Mouse (Mus musculus) heart, embryonic 11.5 days (tissue): ENCODE results near the gene Stau1. TPM values are rescaled to one million over a fixed set of nuclear protein-coding genes. Genes with fewer than 3 reads are reported as not detected.

ENCODE experiments used
- ATAC-seq: fragments of 200-750 bp; cut with Nextera tagmentation; replicated peaks from 2 replicates; pipeline ENCODE4 v1.8.0; 2017; ENCODE audit warnings: moderate library complexity; ENCODE audit not compliant: insufficient number of reproducible peaks, low FRiP score, low TSS enrichment
- H3K27ac ChIP-seq: fragments of 300-500 bp; sonication (generic); 2 replicates; pipeline ENCODE4 v1.5.1; 2014; ENCODE audit warnings: mild to moderate bottlenecking, low read depth, low read length
- H3K27me3 ChIP-seq: fragments of 300-500 bp; sonication (generic); 2 replicates; pipeline ENCODE4 v1.6.1; 2014; ENCODE audit warnings: mild to moderate bottlenecking, low read length, mixed read lengths; ENCODE audit not compliant: control insufficient read depth, insufficient read depth
- H3K36me3 ChIP-seq: fragments of 300-500 bp; sonication (generic); 2 replicates; pipeline ENCODE4 v1.6.1; 2014; ENCODE audit warnings: mild to moderate bottlenecking, low read length, moderate library complexity, mixed read lengths; ENCODE audit not compliant: control insufficient read depth, insufficient read depth
- H3K4me1 ChIP-seq: fragments of 300-500 bp; sonication (generic); 2 replicates; pipeline ENCODE4 v1.6.1; 2014; ENCODE audit warnings: low read length; ENCODE audit not compliant: control insufficient read depth, insufficient read depth
- H3K4me2 ChIP-seq: fragments of 300-500 bp; sonication (generic); 2 replicates; pipeline ENCODE4 v1.6.1; 2014; ENCODE audit warnings: mild to moderate bottlenecking, moderate library complexity
- H3K4me3 ChIP-seq: fragments of 300-500 bp; sonication (generic); 2 replicates; pipeline ENCODE4 v1.5.1; 2014; ENCODE audit warnings: low read depth, low read length
- H3K9ac ChIP-seq: fragments of 300-500 bp; sonication (generic); 2 replicates; pipeline ENCODE4 v1.6.1; 2014; ENCODE audit warnings: mild to moderate bottlenecking, low read depth, low read length, moderate library complexity
- H3K9me3 ChIP-seq: fragments of 300-500 bp; sonication (generic); replicated peaks from 2 replicates; pipeline ENCODE4 v1.6.1; 2016; ENCODE audit warnings: low read length; ENCODE audit not compliant: control insufficient read depth
- WGBS: fragments of 180-500 bp; shearing (Covaris S2); extraction: QIAGEN DNeasy Blood & Tissue Kit; methylation state at CpG from one replicate; pipeline ENCODE4 v1.1.7; 2014; ENCODE audit not compliant: insufficient replicate concordance; 5-methylcytosine and 5-hydroxymethylcytosine counted together
- polyA plus RNA-seq: library from polyadenylated mRNA; unstranded; fragments of >200 nt; fragmentation: Nextera tagmentation; extraction: Ambion mirVana; gene quantifications from 2 replicates; pipeline ENCODE4 v1.2.1, GENCODE M21; 2014

Gene Stau1
- polyA plus RNA-seq, 1 experiment from 2014 or later = 55.6 TPM

DNA sequence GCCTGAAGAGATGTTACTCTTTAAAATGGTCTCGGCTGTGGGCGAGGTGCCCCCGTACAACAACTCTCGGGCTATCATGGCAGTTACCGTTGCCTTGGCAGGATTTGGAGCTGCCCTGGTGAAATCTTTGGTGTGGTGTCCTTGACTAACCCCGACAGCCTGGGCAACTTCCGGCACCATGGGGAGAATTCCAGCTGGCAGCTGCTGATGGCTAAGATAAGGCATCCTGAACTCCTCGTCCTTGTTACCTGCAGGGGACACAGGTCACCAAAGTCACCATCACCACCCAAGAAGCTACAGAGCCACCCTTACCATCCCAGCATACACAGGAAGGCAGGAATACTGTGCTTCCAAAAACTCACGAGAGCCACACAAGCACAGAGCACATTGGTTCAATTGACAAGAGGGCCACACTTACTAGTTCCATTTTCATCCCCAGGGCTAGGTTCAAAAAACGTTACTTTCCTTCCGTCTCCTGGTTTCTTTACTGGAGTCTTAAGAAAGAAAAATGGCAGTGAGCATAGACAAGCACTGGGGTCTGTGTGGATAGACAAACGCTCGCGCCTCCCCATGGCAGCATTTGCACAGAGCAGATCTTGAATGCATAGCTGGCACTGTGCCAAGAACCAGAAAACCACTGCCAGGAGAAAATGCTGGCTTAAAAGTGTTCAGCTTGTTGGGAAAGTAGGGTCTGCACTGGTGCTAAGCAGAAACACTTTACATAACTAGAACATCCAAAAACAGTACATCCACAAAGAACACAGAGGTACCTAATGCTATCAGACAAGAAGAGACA is 45.0 kb downstream of the Stau1 start:
- peaks cover 45% of the 10 kb centered on the region for H3K36me3 ChIP-seq
- H3K27me3 ChIP-seq = no peaks in the 10 kb centered on the region
- no peak overlapping the region for H3K9ac ChIP-seq
- WGBS = 78% methylated on average over 14 of the region's 14 CpGs
- no peak overlapping the region for H3K4me2 ChIP-seq
- no peak for ATAC-seq
- no peak overlapping the region for H3K4me3 ChIP-seq
- 0 out of 2 replicates have a peak, but pooled peaks cover 2% of the 10 kb centered on the region for H3K4me1 ChIP-seq
- no peaks in the 10 kb centered on the region for H3K9me3 ChIP-seq
- no peak overlapping the region for H3K27ac ChIP-seq

DNA sequence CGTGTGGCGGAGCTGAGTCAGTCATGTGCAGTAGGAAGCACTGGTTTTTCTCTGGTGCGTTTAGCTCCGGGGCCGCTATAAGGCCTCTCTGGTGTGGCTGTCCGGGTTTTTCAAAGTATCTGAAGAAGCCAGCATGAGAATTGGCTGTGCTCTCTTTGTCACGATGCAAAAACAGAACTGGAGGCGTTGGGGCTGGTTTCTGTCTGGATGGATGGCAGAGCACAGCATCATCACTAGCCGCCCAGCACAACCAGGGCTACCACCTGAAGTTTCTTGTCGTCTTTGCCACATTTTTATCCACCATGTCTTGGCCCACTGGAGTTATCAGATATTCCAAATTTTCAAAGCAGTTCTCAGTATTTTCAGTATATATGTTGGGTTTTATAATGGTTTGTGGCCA is 47.2 kb downstream of the Stau1 start:
- WGBS = 90% methylated on average over 10 of the region's 10 CpGs

DNA sequence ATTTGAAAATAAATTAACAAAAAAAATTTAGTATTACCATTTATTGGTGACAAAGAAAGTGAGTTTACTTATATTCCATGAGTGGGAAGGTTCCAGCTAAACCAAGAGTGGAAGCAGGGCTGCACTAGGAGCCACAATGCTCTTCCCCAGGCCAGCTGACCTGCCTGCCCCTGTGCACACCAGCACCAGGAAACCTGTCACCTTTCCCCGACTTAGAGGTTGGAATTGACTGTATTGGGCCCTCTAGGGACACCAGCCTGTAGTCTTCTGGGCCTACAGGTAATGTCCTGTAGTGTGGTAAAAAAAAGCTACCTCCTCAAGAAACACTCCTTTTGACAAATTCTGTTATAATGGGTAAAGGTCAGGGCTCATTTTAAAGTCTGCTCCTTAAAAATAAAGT is 47.9 kb downstream of the Stau1 start:
- Histone ChIP-seq H3K27ac (no peak overlapping the region), H3K36me3 (peaks cover 53% of the 10 kb centered on the region), H3K4me1 (0 out of 2 replicates have a peak, but pooled peaks cover 2% of the 10 kb centered on the region), H3K4me3 (no peak overlapping the region), H3K9me3 (no peaks in the 10 kb centered on the region), H3K27me3 (no peaks in the 10 kb centered on the region), H3K9ac (no peak overlapping the region), H3K4me2 (no peak overlapping the region)
- 70% methylated on average over 1 of the region's 1 CpGs for WGBS
- ATAC-seq = no peak

More for the DNA sequence above, 47.2 kb downstream of the Stau1 start:
- no peak overlapping the region for H3K9ac ChIP-seq
- H3K4me1 ChIP-seq = 0 out of 2 replicates have a peak, but pooled peaks cover 2% of the 10 kb centered on the region
- H3K36me3 ChIP-seq = peaks cover 46% of the 10 kb centered on the region
- no peak overlapping the region for H3K4me3 ChIP-seq
- no peaks in the 10 kb centered on the region for H3K27me3 ChIP-seq
- ATAC-seq = no peak
- no peak overlapping the region for H3K27ac ChIP-seq
- no peak overlapping the region for H3K4me2 ChIP-seq
- no peaks in the 10 kb centered on the region for H3K9me3 ChIP-seq

DNA sequence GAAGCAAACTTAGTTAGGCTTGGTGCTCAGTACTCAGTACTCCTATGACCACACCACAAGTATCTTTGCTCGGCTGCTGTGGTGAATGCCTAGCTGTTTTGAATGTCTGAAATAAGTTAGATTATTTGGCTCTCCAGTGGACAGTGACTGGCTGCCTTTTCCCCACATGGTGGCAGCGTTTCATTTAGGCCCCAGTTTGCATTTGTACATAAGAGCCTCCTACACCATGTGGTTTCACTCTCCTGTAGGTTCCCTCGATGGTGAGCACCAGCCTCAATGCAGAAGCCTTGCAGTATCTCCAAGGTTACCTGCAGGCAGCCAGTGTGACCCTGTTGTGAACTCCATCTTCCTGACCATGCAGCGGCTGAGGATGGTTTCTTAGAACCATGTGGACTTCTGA is 50.6 kb downstream of the Stau1 start:
- no peak for ATAC-seq
- 62% methylated on average over 4 of the region's 4 CpGs for WGBS

DNA sequence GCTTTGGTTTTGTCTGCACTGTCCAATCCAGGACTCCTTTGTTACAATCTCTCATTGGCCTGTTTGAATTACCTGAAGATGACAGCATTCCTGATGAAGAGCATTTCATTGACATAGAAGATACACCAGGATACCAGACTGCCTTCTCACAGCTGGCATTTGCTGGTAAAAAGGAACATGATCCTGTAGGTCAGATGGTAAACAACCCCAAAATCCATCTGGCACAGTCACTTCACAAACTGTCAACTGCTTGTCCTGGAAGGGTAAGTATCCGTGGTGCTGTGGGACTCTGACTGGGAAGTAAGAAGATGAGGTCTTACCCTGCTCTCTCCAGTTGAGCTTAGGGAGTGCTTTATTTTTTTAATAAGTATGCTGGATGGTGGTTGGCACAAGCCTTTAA is 51.8 kb downstream of the Stau1 start:
- no peak for ATAC-seq
- no peak overlapping the region for H3K4me3 ChIP-seq
- no peaks in the 10 kb centered on the region for H3K9me3 ChIP-seq
- H3K27me3 ChIP-seq = no peaks in the 10 kb centered on the region
- no peaks in the 10 kb centered on the region for H3K4me1 ChIP-seq
- WGBS = 71% methylated on average over 1 of the region's 1 CpGs
- H3K4me2 ChIP-seq = no peak overlapping the region
- H3K9ac ChIP-seq = no peak overlapping the region
- H3K27ac ChIP-seq = no peak overlapping the region
- H3K36me3 ChIP-seq = peaks cover 50% of the 10 kb centered on the region

More for the DNA sequence above, 50.6 kb downstream of the Stau1 start:
- Histone ChIP-seq H3K27ac (no peak overlapping the region), H3K9ac (no peak overlapping the region), H3K4me2 (no peak overlapping the region), H3K4me3 (no peak overlapping the region), H3K9me3 (no peaks in the 10 kb centered on the region), H3K4me1 (no peaks in the 10 kb centered on the region), H3K27me3 (no peaks in the 10 kb centered on the region), H3K36me3 (peaks cover 57% of the 10 kb centered on the region)

GRCm38 (mm10) chr2:166943146-166943545 is 53.0 kb downstream of the Stau1 start:
- no peaks in the 10 kb centered on the region for H3K4me1 ChIP-seq
- H3K4me3 ChIP-seq = no peak overlapping the region
- no peaks in the 10 kb centered on the region for H3K9me3 ChIP-seq
- H3K36me3 ChIP-seq = peaks cover 41% of the 10 kb centered on the region
- no peak overlapping the region for H3K27ac ChIP-seq
- no peak overlapping the region for H3K4me2 ChIP-seq
- WGBS = 93% methylated on average over 2 of the region's 2 CpGs
- no peak overlapping the region for H3K9ac ChIP-seq
- H3K27me3 ChIP-seq = no peaks in the 10 kb centered on the region
- ATAC-seq = no peak

DNA sequence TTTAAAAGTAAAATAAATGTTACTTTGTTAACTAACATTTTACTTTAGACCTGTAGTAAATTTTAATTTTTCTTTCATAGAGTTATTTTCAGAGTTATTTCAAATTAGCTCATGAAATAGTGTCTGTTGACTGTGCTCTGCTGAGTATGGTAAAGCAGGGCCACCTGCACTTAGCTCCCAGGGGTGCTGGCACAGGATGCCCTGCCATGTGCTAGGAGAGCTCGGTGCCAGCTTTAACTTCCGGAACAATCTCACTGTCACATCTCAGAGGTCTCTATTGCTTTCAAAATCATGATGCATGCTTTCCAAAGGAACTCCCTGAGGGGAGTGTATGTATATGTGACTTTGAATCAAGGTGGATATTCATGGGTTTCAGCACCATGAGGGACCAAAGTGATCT is 59.9 kb downstream of the Stau1 start:
- Histone ChIP-seq H3K27ac (no peak overlapping the region), H3K4me3 (no peak overlapping the region), H3K9me3 (no peaks in the 10 kb centered on the region), H3K4me1 (no peaks in the 10 kb centered on the region), H3K9ac (no peak overlapping the region), H3K4me2 (no peak overlapping the region), H3K36me3 (peaks cover 30% of the 10 kb centered on the region), H3K27me3 (no peaks in the 10 kb centered on the region)
- ATAC-seq = no peak
- WGBS = 94% methylated on average over 2 of the region's 2 CpGs

DNA sequence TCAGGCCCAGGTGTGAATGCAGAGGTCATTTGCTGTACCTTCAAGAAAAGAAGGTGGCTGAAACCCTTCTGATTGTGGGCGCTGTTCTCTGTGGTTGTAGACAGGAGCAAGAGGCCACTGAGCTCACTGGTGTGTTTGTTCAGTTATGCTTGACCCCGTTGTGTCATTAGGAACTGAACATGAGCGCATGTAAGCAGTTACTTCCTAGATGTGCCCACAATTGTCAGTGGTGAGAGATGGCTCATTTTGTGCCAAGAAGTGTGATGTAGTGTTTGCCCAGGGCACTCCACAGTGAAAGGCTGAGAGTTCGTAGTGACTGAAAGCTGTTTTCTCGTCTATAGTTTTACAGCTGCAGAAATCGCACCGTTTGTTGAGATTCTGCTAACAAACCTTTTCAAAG is 60.5 kb downstream of the Stau1 start:
- H3K36me3 ChIP-seq = peaks cover 32% of the 10 kb centered on the region
- no peaks in the 10 kb centered on the region for H3K9me3 ChIP-seq
- no peaks in the 10 kb centered on the region for H3K27me3 ChIP-seq
- no peak overlapping the region for H3K4me2 ChIP-seq
- no peak overlapping the region for H3K9ac ChIP-seq
- ATAC-seq = no peak
- 93% methylated on average over 7 of the region's 7 CpGs for WGBS
- no peak overlapping the region for H3K4me3 ChIP-seq
- no peaks in the 10 kb centered on the region for H3K4me1 ChIP-seq
- H3K27ac ChIP-seq = no peak overlapping the region

GRCm38 (mm10) chr2:166934416-166934815 is 61.7 kb downstream of the Stau1 start:
- ATAC-seq = no peak
- no peaks in the 10 kb centered on the region for H3K9me3 ChIP-seq
- no peaks in the 10 kb centered on the region for H3K27me3 ChIP-seq
- no peak overlapping the region for H3K4me2 ChIP-seq
- no peaks in the 10 kb centered on the region for H3K4me1 ChIP-seq
- 89% methylated on average over 5 of the region's 5 CpGs for whole genome bisulfite sequencing
- H3K36me3 ChIP-seq = peaks cover 31% of the 10 kb centered on the region
- H3K9ac ChIP-seq = no peak overlapping the region
- H3K27ac ChIP-seq = no peak overlapping the region
- no peak overlapping the region for H3K4me3 ChIP-seq
